Mouse (Mus musculus) C2C12 (cell line): ENCODE results near the gene Scrt2.

Experiments
- CEBPB ChIP-seq: IDR thresholded peaks from one replicate; pipeline ENCODE4 v1.6.1; 2011; ENCODE audit warnings: low read depth, mild to moderate bottlenecking, control low read depth, moderate library complexity
- CTCF ChIP-seq: IDR thresholded peaks from one replicate; pipeline ENCODE4 v1.5.1; 2011; ENCODE audit not compliant: control insufficient read depth, insufficient read depth, insufficient read length
- FOSL1 ChIP-seq: IDR thresholded peaks from one replicate; pipeline ENCODE4 v1.8.0; 2011; ENCODE audit warnings: mild to moderate bottlenecking, low read length; ENCODE audit not compliant: poor library complexity, insufficient read depth, severe bottlenecking
- MAX ChIP-seq: IDR thresholded peaks from one replicate; pipeline ENCODE4 v1.6.1; 2011; ENCODE audit warnings: mild to moderate bottlenecking, control low read depth
- MYOD1 ChIP-seq: IDR thresholded peaks from one replicate; pipeline ENCODE4 v1.6.1; 2011; ENCODE audit warnings: low read depth; ENCODE audit not compliant: control insufficient read depth, insufficient read length
- USF1 ChIP-seq: IDR thresholded peaks from one replicate; pipeline ENCODE4 v1.6.1; 2011; ENCODE audit warnings: low read depth, mild to moderate bottlenecking, control low read depth, moderate library complexity

GRCm38 (mm10) chr2:152084298-152084697, 3.0 kb downstream of the Scrt2 start:
- no peak for TF ChIP-seq CTCF
- TF ChIP-seq MYOD1: no peak
- TF ChIP-seq USF1: no peak
- TF ChIP-seq MAX: no peak
- TF ChIP-seq CEBPB: no peak
- no peak for TF ChIP-seq FOSL1
